Mouse (Mus musculus) cerebellum, postnatal 25 days (tissue): ENCODE data around the gene Ptf1a.

Source experiments
- DNase-seq, 2 experiments: peaks; one replicate each; pipeline ENCODE4 v3.0.0; 2021; ENCODE audit warnings: mixed read lengths in 2 of 2

The Ptf1a gene

GRCm38 (mm10) chr2:19455228-19455627 is 9.8 kb downstream of the Ptf1a start:
- no peak for DNase-seq

- DNase-seq: no peak
Observed at GRCm38 (mm10) chr2:19455857-19456482, 10.5 kb downstream of the Ptf1a start.

- no peak for DNase-seq
Observed at GRCm38 (mm10) chr2:19458785-19459184, 13.3 kb downstream of the Ptf1a start.

- DNase-seq: no peak
Observed at GRCm38 (mm10) chr2:19461940-19462339, 16.5 kb downstream of the Ptf1a start.

GRCm38 (mm10) chr2:19490262-19490661 is 44.8 kb downstream of the Ptf1a start:
- DNase-seq: no peak
